Mouse (Mus musculus): Measurements from ENCODE around the gene Gm49383.
"Not testable (repeated sequence)": the region's sequence is repeated elsewhere in the genome, so short reads cannot be mapped to it uniquely, and the experiment has no call there.

The Gm49383 gene

DNA sequence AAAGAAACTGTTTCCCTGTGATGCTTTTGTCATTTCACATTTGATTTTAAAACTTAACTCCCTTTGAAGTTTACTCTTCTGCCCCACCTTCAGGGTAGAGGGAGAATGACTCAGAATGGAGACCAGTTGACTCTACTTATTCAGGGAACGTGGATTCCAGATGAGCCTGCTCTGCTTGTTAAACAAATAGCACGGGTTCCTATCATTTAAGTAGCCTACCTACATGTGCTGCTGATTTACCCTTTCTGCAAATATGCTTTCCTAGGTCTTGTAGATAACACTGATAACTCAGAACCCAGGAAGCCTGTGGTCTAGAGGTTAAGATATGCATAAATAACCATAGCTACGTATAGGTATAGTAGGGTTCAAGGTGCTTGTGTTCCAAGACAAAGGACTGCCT is 32.0 kb downstream of the Gm49383 start:
- no peak for DNase-seq (ENCODE audit: low spot score in 2 of 2)

DNA sequence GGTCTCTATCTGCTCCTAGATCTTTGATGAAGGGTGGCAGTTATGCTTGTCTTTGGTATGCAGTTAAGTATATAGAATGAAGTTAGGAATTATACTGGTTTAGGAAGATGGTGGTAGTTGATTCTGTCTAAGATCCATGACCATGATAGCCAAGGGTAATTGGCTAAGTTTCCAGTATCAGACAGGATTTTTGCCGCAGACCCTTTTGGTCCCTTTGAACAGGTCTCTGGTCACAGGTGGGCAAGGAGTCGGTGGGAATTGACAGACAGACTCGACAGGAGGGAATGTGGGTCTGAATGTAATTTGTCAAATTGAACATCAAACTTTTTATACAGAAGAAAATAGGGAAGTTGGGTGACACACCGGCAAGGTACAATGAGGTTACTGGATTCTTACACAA is 33.3 kb downstream of the Gm49383 start:
- not testable (repeated sequence) for DNase-seq (ENCODE audit: low spot score in 2 of 2)

DNA sequence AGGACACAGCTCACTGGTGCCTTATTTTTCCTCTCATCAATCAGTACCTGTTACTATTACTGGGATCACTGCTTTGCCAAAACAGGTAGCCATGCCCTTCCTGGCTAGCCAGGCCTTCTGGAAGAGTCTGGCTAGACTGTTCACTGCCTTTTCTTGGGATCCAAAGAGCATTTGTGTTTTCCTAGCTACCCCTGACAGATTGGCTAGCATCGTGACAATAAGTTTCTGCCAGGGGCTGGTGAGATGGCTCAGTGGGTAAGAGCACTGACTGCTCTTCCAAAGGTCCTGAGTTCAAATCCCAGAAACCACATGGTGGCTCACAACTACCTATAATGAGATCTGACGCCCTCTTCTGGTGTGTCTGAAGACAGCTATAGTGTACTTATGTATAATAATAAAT is 36.2 kb downstream of the Gm49383 start:
- DNase-seq (ENCODE audit: low spot score in 2 of 2), result not testable (repeated sequence)

DNA sequence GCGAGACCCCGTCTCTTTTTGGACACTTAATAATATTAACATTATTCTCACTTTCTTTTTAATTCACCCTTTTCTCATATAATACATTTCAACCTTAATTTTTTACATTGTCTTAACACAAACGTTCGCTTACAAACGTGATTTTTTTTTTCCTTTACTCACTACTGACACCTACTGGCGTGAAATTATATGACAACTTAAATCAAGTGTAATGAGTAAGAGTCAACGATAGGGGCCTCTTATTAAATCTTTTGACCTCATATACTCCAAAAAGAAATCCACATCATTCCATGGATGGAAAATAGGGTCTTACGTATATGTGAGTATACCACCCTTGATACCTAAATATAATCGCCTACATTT is 37.3 kb downstream of the Gm49383 start:
- DNase-seq (ENCODE audit: low spot score in 2 of 2), result no peak

DNA sequence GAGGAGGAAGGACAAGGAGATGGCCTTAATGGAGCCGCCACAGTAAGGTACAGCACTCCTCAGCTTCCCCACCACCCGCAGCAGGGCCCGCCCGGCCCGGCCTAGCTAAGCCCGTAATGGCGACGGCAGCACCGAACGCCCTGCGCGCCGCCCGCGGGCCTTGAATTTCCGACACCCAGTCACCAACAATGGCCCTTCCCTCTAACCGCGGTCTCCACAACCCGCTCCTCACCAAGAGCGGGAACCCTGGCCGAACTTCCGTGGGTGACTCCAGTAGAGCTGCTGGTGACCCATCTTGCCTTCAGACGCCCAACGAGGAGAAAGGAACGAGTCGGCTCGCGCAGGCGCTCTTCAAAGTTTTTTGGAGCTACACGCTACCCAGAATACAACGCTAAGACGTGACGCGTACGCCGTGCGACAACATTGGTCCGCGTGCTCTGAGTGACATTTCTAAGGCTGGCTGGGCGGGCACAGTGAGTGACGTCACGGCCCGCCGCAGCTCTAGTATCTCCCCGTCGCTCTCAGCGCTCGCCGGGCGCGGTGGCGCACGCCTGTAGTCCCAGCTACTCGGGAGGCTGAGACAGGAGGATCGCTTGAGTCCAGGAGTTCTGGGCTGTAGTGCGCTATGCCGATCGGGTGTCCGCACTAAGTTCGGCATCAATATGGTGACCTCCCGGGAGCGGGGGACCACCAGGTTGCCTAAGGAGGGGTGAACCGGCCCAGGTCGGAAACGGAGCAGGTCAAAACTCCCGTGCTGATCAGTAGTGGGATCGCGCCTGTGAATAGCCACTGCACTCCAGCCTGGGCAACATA is 37.9 kb downstream of the Gm49383 start, which contains the start of gene Rps29:
Gene Rps29, minus strand, starts transcription at position 422 of the 813 bp plus-strand sequence.
- DNase-seq (ENCODE audit: low spot score in 2 of 2), result peak; percentile 99

DNA sequence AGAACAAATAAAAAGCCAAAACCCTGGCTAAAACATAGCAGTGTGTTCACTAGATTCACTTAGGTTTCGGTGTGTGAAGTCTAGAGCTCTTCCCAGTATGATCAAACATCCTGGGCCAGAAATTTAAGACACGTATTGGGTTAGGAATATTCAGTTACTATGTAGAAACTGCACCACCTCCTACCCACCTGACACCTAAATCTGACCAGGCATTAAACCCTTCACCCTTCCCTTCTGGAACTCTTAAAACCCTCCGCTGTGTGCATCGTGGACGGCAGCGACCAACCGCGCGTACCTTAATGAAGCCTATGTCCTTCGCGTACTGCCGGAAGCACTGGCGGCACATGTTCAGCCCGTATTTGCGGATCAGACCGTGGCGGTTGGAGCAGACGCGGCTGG is 38.5 kb downstream of the Gm49383 start:
- no peak for DNase-seq (ENCODE audit: low spot score in 2 of 2)

DNA sequence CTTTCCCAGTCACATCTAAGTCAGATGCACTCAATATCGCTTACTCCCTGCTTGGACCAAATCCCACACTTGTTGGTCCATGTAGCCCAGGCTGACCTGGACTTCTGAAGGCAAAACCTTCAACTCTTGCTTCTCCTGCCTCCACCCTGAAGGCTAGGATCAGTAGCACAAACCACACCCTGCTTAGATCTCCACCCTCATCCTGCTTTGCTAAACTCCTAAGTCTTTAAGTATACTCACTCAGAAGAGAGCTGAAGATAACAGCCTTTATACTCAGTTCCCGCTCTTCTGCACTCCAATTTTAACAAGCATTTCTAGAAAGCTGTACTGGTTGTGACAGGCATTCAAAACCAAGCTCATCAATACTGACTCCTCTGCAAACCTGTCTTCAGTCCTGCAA is 39.8 kb downstream of the Gm49383 start:
- no peak for DNase-seq (ENCODE audit: low spot score in 2 of 2)

DNA sequence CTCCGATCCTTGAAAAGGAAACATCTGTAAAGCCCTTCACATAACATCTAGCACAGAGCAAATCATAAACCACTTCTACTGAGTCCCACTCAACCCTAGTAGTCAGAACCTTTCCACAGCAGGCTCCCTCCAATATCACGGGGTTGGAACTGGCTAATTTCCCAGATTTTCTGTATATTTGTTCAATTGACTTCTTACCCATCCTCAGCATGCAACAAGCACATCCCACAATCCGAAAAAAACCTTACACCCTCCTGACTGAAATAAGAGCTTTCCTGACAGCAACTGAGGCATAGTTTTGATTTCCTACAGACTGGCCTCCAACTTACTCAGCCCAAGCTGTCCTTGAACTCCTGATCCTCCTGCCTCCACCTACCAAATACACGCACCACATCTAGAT is 40.5 kb downstream of the Gm49383 start:
- DNase-seq (ENCODE audit: low spot score in 2 of 2), result no peak

DNA sequence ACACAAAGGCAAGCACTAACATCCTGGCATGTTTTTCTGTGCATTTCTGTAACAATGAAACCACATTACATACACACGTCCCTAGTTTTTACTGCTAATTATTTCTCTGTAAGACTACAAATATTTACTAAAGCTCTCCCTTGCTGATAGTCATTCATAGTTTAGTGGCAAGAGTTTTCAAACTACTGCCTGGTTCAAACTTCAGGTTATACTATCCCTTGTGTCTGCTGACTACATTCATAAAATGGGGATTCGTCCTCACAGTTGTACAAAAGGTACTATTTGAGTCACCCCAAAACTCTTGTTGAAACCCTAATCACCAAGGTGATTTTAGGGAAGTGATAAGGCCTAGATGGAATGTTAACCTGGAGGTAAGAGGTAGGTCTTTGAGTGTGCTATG is 41.0 kb downstream of the Gm49383 start:
- DNase-seq (ENCODE audit: low spot score in 2 of 2), result no peak

DNA sequence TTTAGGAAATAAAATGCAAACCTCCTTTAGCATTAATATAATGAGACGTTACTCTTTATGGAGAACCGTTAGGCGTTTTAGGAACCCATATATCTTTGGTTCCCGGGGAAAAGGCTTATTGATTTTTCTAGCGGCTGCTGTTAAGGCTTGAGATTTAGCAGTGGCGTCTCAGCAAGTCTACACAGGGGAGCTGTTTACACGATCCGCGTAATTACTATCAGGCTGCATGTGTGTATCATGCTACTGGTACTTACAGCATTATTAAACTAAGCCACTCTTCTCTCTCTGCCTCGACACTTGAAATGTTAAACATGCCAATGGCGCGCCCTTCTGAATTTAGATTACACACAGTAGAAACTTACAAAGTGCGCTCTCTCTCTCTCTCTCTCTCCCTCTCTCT is 46.9 kb downstream of the Gm49383 start:
- no peak for DNase-seq (ENCODE audit: low spot score in 2 of 2)

DNA sequence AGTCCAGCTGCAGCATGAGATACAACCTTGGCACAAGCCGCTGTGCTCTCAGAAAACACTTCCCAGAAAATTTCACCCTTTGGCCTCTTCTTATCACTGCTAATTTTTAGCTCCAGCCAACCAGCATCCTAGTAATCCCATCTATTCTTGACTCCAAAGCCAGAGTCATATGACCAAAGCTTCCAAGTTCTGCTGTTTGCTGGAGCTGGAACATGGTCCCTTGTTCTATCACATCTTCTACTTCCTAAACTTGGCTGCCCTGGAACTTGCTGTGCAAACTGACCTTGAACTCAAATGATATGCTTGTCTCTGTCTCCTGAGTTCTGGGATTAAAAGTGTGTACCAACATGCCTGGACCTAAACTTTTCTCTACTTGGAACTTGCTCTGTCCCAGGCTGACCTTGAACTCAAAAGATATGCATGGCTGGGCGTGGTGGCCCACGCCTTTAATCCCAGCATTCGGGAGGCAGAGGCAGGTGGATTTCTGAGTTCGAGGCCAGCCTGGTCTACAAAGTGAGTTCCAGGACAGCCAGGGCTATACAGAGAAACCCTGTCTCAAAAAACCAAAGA is 49.7 kb downstream of the Gm49383 start:
- DNase-seq (ENCODE audit: low spot score in 2 of 2), result no peak

DNA sequence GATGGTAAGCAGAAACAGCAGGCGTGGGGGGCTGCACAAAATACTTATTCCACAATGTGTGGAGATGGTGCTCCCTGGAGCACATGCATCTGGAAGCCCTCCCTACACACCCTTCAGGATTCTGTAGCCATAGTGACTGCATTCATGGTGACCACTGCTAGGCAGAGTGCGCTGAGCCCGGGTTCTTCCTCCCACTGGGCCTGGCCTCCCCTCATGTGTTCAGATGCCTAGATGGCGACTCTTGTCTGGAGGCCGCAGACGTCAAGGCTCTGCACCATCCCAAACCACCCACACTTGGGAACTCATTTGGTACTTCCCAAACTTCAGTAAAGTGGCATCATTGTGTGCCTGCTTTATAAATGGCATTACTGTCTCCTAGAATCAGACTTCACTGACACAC is 53.4 kb downstream of the Gm49383 start:
- DNase-seq (ENCODE audit: low spot score in 2 of 2), result no peak

DNA sequence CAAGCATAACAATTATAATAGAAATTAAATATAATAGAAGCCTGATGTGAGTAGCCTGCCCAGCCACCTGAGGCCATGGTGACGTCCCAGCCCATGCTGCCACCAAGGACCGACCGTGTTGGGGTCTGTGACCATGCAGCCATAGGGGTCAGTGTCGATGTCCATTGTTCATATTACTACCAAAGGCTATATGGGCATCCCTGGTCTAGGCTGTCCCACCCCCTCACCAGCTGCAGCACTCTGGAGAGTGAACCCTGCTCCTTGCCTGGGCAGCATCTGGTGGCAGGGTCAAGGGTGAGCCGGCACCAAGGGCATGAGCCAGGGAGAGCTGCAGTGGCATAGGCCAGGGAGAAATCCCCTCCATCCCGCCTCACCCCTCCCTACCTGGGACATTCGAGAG is 57.1 kb downstream of the Gm49383 start:
- DNase-seq (ENCODE audit: low spot score in 2 of 2), result no peak

DNA sequence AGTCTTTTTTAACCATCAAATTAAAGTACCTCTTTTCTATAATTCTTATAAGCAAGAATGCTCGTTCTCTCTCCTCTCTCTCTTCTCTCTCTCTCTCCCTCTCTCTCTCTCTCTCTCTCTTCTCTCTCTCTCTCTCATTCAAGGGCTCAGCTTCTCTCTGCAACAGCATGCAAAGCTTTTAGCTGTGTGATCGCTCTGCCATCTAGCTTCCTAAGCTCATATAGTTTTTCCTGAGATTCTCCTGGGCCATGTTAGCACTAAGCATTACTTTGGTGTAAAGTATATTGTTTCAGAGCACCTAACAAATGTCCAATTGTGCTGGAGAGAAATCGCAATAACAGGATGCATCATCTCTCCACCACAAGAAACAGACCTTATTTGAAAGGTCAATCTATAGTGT is 57.7 kb downstream of the Gm49383 start:
- DNase-seq (ENCODE audit: low spot score in 2 of 2), result no peak

All from right cerebral cortex, postnatal 10 days (tissue).